Mouse (Mus musculus) heart, postnatal 10 days (tissue): ENCODE data around the gene Spred3. TPM values are rescaled to one million over a fixed set of nuclear protein-coding genes. Genes with fewer than 3 reads are reported as not detected.
"Not testable (repeated sequence)": the region's sequence is repeated elsewhere in the genome, so short reads cannot be mapped to it uniquely, and the experiment has no call there.

Source experiments
- DNase-seq, 2 experiments: peaks; one replicate each; pipeline ENCODE4 v3.0.0; 2021
- intact Hi-C: fragments of 180-260 bp; cut with DNase I; formaldehyde crosslinking; loops from one replicate; pipeline ENCODE4 v1.15.1; 2025
- total RNA-seq, 2 experiments: library from RNA; stranded (reverse); gene quantifications; 2 replicates each; pipeline ENCODE4 v1.2.3; 2021

Gene Spred3
- total RNA-seq, result 1 to 10 TPM; 1.9 to 2.2 TPM

- DNase-seq, result peak; percentile 82 to 86
- intact Hi-C loops, result no loop called here
Measured at GRCm38 (mm10) chr7:29170066-29170754, at the start of gene Spred3, which contains the start of gene Ggn. TSS of gene Spred3 (minus strand) at chr7:29170411. TSS of gene Ggn (plus strand) at chr7:29170210.

GRCm38 (mm10) chr7:29214846-29215245 lies 44.6 kb upstream of the Spred3 start:
- DNase-seq, result no peak
- intact Hi-C loops, result no loop called here

- no peak for DNase-seq
- intact Hi-C loops, result no loop called here
Measured at GRCm38 (mm10) chr7:29214236-29214635, 44.0 kb upstream of the Spred3 start.

GRCm38 (mm10) chr7:29213675-29214082 lies 43.5 kb upstream of the Spred3 start, which contains the start of gene Catsperg1:
TSS of gene Catsperg1 (minus strand) at chr7:29214035.
- no peak for DNase-seq
- intact Hi-C loops, result no loop called here

- intact Hi-C loops, result not testable (repeated sequence)
Measured at GRCm38 (mm10) chr7:29212775-29213560, 42.8 kb upstream of the Spred3 start.

GRCm38 (mm10) chr7:29212199-29212765 lies 42.1 kb upstream of the Spred3 start:
- intact Hi-C loops, result no loop called here
- peak in 1 of 2 experiments; percentile 17 for DNase-seq

More at GRCm38 (mm10) chr7:29212775-29213560, 42.8 kb upstream of the Spred3 start:
- DNase-seq, result not testable (repeated sequence)

GRCm38 (mm10) chr7:29211415-29212198 lies 41.4 kb upstream of the Spred3 start:
- intact Hi-C loops, result no loop called here
- peak; percentile 88 to 89 for DNase-seq

GRCm38 (mm10) chr7:29211013-29211412 lies 40.8 kb upstream of the Spred3 start:
- DNase-seq, intact Hi-C loops: not testable (repeated sequence)

- no peak for DNase-seq
- intact Hi-C loops, result no loop called here
Measured at GRCm38 (mm10) chr7:29202577-29202976, 32.4 kb upstream of the Spred3 start.

GRCm38 (mm10) chr7:29194230-29194629 lies 24.0 kb upstream of the Spred3 start:
- DNase-seq, intact Hi-C loops: not testable (repeated sequence)

GRCm38 (mm10) chr7:29181323-29181722 lies 11.1 kb upstream of the Spred3 start:
- not testable (repeated sequence) for DNase-seq
- intact Hi-C loops, result loop anchor here (2.0 kb wide), 2 partner anchors 57 to 115 kb away; partner anchors contain the start of gene Yif1b

GRCm38 (mm10) chr7:29180854-29181236 lies 10.6 kb upstream of the Spred3 start:
- DNase-seq, result no peak
- intact Hi-C loops, result loop anchor here (2.0 kb wide), 2 partner anchors 58 to 116 kb away; partner anchors contain the start of gene Yif1b

GRCm38 (mm10) chr7:29180077-29180853 lies 10.1 kb upstream of the Spred3 start, which contains the start of gene Psmd8:
TSS of gene Psmd8 (minus strand) at chr7:29180701.
- DNase-seq, result peak; percentile 96 to 98
- intact Hi-C loops, result loop anchor here (2.0 kb wide), 2 partner anchors 59 to 117 kb away; partner anchors contain the start of gene Yif1b

- intact Hi-C loops, result loop anchor here (2.0 to 5.0 kb wide), 2 partner anchors 21 to 52 kb away; partner anchors contain the start of gene Ryr1
- peak in 1 of 2 experiments; percentile 17 for DNase-seq
Measured at GRCm38 (mm10) chr7:29179323-29179722, 9.1 kb upstream of the Spred3 start.

GRCm38 (mm10) chr7:29178106-29178505 lies 7.9 kb upstream of the Spred3 start:
- no peak for DNase-seq
- intact Hi-C loops, result loop anchor here (2.0 to 5.0 kb wide), 2 partner anchors 19 to 51 kb away; partner anchors contain the start of gene Ryr1

GRCm38 (mm10) chr7:29172390-29173016 lies 2.3 kb upstream of the Spred3 start:
- DNase-seq, result no peak
- intact Hi-C loops, result no loop called here

- intact Hi-C loops, result no loop called here
- no peak for DNase-seq
Measured at GRCm38 (mm10) chr7:29171562-29172097, 1.4 kb upstream of the Spred3 start.
